Mouse (Mus musculus): Measurements from ENCODE around the gene Ripor1.

Gene Ripor1

GRCm38 (mm10) chr8:105606189-105607023, 1.4 kb downstream of the Ripor1 start:
- peak; percentile 82 for DNase-seq

DNA sequence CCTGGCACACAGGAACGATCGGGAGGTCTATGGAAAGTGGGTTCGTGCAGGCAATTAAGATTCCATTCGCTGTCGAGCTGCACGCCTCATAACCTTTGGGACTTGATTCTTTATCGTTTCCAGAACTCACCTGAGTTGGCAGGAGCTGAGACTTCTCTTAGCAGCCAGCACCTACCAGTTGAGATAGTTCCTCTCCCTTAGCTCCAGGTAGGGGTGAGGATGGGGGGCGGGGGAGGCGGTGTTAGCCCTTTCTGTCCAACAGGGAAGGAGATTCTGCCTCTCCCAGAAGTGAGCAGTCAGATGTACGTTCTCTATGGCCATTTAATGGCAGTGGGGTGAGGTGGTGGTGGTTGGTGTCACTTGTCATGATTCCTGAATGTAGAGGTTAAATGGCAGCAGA, 2.0 kb downstream of the Ripor1 start:
- no peak for DNase-seq

- DNase-seq = peak; percentile 38
These were observed 2.6 kb downstream of the Ripor1 start for GRCm38 (mm10) chr8:105607684-105608083.

GRCm38 (mm10) chr8:105609355-105609754, 4.3 kb downstream of the Ripor1 start:
- DNase-seq = no peak

DNA sequence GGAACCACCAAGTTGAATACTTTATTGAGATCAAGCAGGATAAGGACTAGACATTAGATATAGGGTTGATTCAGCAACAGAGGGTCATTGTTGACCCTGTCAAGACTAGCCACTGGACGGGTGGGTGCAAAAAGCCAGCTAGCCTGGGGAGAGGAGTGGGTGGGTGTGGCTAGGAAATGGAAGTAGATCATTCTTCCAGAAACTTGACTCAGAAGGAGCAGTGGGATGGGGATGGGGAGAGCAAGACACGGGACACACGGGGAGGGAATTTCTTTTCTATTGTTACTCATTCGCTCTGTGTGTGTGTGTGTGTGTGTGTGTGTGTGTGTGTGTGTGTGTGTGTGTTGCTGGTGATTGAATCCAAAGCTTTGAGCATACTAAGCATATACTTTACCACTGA, 4.7 kb downstream of the Ripor1 start:
- no peak for DNase-seq

DNA sequence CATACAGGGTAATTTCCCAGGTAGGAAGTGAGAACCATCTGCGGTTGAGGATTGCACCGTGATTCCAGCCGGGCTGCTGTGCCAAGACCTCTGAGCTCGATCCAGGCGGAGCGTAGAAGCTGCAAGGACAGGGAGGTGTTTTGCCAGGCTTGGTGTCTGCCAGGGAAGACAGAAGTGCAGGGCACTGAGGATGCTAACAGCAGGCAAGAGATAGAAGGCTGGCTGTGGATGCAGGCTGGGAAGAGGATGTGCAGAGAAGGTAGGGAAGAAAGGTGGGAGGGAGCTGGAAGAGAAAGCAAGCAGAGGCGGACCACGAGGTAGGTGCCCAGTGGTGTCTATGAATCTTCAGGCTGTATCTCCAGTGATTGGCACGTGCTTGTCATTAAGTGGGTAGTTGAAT, 6.8 kb downstream of the Ripor1 start:
- no peak for DNase-seq

- peak; percentile 34 for DNase-seq
These were observed 8.0 kb downstream of the Ripor1 start for GRCm38 (mm10) chr8:105613037-105613436.

DNA sequence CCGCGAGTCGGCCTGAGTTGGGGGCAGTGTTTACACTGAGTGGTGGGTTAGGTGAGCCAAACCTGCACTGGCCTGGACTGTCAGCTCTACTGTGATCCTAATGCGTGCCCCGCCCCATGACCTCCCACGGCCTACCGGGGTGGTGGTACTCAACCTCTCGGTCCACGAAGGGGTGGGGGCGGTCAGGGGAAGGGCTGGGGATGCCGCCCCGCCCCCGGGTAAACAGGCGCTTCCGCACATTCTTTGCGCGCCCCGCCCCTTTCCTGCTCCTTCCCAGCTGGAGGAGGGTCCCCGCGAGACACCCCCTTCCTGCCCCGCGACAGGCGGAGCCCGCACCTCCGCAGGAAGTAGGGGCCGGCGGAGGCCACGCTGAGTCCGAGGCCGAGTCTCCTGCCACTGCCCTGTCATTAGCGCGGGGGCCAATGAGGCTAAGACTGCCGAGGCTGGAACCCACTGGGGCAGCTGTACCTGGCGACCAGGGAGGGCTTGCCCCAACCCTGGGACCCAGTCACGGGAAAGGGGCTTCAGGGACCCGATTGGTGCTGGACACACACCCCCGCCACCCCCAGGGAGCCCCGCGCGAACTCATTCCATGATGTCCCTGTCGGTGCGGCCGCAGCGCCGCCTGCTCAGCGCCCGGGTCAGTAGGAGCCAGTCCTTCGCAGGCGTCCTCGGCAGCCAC, 8.9 kb downstream of the Ripor1 start:
- peak; percentile 33 for DNase-seq

DNA sequence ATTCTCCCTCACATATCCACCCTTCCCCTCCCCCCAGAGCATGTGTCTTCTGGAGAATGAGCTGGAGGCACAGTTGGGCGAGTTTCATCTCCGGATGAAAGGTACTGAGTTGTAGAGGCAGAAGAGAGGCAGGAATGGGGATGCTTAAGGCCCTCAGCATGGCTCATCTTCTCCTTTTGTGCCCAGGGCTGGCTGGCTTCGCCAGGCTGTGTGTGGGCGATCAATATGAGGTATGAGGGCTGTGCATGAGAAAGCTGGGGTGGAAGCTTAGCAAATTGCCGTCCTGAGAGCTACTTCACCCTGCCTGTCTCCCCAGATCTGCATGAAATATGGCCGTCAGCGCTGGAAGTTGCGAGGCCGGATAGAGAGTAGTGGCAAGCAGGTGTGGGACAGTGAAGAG, 10.9 kb downstream of the Ripor1 start:
- no peak for DNase-seq

DNA sequence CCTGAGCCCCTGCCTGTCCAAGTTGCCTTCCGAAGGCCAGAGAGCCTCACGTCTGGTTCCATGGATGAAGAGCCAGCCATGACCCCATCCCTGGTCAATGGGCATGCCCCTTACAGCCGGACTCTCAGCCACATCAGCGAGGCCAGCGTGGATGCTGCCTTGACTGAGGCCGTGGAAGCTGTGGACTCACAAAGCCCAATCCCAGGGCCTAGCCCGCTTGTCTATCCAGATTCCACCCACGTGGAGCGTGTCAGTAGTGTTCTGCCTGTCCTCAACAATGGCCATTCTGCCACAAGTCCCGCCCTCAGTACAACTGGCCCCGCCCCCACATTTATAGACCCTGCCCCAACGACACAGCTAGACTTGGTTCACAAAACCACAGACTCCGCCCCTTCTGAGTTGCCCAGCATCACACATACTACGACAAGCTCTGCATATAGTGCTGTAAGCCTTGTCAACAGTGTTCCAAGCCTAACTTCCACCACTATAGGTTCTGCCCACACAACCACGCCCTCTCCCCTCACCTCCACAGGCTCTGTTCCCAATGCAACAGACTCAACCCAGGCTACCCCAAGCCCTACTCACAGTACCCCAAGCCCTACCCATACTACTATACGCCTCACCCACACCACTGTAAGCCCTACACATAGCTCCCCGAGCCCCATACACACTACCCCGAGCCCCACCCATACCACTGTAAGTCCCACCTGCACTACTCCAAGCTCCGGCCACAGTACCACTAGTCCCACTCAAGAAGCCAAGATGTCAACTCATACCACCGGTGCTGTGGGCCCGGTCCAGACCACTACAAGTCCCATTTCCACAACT, 12.6 kb downstream of the Ripor1 start:
- DNase-seq = no peak

DNA sequence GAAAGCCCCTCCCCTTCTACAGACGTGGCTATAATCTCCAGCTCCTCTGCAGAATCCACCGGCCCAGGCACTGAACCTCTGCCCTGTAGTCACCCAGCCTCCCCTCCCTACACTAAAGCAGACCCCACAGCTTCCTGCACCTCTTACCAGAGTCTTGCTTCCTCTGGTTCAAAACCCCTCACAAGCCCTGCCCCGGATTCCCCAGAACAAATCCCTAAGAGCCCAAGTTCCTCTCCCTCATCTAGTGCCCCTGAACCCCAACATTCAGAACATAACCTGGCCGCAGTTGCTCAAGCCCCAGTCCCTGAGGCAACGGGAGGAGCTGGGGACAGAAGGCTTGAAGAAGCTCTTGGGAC, 13.2 kb downstream of the Ripor1 start:
- DNase-seq = no peak

DNA sequence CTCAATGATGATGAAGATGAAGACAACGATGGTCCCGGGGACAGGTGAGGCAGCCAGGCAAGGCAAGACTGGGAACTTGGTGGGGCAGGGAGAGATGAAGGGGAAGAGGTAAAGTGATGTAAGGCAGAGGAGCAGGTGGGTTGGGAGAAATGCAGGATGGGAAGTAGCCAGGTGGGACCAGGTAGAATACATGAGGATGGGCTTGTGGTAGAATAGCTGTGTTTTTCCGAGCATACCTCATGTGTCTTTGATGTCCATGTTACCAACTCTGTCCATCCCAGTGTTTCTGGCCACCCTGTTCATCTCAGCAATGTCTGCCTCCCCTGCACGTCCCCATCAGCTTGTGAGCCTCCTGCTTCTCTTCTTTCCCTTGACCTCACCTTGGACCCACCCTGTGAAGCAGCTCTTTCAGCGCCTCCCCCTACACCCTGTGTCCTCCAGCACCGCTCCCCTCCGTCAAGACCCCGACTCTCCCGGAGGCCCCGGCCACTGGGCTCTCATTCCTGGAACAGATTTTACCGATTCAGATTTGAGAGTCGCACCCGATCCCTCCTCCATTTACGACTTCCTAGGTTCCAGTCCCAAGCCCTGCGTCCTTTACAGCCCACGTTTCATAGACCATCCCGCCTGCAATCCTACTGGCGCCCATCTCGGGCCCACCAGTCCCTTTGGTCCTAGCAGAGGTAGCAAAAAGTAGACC, 14.0 kb downstream of the Ripor1 start:
- DNase-seq = no peak

DNA sequence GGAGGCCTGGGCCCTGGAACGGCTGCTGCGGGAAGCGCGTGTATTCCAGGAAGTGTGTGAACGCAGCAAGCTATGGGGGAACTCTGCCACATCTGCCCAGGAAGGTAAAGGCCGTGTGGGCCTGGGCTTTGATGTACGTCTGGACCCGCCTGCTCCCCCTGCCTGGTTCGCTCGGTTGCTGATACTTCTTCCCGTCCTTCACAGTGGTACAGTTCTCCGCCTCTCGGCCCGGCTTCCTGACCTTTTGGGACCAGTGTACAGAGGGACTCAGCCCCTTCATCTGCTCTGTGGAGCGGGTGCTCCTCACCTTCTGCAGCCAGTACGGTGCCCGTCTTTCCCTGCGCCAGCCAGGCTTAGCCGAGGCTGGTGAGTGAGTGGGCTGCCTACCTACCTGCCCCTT, 15.2 kb downstream of the Ripor1 start:
- DNase-seq = no peak

DNA sequence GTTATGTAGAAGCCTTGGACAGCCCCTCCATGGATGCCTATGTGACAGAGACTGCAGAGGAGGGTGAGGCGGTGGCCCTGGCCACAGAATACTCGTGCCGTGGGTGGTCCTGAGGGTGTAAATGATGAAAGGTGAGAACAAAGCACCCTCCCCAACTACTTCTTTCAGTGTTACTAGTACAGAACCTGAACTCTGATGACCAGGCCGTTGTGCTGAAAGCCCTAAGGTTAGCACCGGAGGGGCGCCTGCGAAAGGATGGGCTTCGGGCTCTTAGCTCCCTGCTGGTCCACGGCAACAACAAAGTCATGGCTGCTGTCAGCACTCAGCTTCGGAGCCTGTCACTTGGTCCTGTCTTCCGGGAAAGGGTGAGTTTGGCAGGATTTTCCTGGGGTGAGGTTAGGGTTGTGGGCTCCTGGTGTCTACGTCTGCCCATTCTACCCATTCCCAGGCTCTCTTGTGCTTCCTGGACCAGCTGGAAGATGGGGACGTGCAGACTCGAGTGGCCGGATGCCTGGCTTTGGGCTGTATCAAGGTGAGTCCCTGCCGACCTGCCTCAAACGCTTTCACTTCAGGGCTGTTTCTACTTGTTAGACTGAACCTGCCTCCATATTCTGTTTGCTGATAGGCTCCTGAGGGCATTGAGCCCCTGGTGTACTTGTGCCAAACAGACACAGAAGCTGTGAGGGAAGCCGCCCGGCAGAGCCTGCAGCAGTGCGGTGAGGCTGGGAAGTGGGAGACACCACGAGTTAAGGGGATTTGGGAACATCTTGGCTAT, 16.1 kb downstream of the Ripor1 start:
- no peak for DNase-seq

GRCm38 (mm10) chr8:105621841-105622240, 16.8 kb downstream of the Ripor1 start:
- peak; percentile 35 for DNase-seq

DNA sequence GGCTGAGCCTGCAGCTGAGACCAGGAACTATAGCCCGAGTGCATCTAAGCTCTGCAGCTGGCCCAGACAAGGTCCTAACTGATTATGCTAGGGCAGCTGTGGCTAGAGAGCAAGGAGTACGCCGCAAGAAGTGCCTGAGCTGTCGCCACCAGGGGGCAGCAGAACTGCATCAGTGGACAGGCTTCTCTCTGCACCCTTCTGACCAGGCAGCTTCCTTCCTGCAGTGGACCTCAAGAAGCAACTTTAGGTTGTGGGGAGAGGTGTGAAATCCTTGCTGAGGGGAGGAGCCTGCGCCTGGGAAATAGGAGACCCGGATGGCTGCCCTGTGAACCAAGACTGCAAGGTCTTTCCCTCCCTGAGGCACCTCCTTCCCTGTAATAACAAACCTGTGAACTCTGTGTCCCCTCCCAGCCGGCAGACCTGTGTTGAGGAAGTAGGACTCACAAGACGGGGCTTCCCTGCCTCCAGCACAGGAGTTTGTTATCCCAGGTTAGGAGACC, 17.4 kb downstream of the Ripor1 start:
- DNase-seq = peak; percentile 87

DNA sequence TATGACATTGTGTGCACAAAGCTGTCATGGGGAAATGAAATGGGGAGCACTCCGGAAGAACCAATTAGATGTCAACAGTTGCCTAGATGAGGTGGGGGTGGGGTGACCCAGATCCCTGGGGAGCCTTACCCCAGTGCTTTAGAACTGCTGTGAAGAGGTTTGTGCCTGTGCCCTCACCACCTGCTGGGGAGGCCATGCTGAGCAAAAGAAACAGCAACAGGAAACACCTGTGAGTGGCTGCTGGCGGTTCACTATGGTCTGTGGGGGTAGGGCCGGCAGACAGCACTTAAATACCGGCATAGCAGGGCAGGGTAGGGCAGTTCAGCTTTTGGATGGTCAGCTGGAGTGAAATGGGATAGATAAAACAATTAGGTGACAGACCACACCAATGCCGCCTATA, 18.1 kb downstream of the Ripor1 start:
- DNase-seq = no peak

DNA sequence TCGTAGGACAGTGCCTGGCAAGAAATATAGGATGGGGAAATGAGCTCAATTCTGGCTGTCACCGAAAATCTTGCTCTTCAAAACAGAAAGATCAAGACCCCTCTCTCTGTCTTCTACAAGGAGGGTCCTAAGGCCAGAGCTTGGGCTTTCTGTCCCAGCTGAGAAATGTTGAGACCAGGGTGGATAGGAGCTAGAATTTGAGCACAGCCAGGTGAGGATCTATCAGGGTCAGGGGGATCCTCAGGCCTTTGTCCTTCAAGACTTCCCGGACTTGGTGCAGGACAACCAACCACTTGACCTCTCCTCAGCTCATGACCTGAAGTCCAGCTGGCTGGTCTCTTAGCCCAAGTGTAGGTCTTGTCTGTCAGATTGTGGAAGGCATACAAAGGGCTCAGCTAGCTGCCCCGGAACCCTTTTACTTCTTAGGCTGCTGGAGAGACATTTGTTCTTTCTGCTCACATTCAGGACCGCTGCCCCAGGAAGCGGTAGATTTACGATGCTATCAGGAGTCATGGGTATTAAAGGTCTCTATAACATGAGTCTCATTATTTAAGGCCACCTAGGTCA, 18.7 kb downstream of the Ripor1 start:
- DNase-seq = no peak

DNA sequence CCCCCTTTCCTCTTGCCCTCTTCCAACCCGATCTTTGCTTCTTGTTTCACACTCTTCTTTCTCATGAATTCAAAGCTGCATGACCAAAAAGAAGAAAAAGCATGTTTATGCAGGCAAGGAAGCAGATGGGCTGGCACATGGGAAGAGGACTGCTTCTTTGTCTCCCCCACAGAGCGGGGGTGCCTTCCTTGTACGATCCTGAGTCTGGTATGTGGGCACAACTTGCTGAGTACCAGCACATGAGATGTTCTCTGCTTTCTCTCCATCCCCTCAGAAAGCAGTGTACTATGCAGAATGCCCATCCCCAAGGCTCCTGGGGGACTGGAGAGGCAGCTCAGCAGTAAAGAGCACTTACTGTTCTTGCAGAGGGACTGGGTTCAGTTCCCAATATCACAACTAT, 19.3 kb downstream of the Ripor1 start:
- DNase-seq = no peak

GRCm38 (mm10) chr8:105624831-105625230, 19.8 kb downstream of the Ripor1 start:
- no peak for DNase-seq

DNA sequence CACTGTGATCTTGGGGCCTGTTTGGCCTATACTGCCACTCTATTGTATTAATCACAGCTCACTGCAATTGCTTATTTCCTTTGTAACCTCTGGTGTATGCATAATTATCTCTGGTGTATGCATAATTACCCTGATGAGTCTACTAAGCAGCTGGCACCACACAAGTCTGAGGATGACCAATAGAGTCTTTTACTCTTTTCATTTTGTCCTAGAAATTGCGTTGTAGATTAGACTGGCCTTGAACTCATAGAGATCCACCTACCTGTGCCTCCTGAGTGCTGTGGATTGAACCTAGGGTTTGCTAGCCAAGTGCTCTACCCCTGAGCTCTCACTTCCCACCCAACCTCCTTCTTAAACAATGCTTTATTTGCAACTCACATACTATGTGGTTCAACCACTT, 21.0 kb downstream of the Ripor1 start:
- DNase-seq = no peak

- DNase-seq = no peak
These were observed 24.3 kb downstream of the Ripor1 start for GRCm38 (mm10) chr8:105629337-105629736.

Data from cerebellum, adult 11-12 months (tissue).